Mouse (Mus musculus): ENCODE measurements around the gene Rab14.

DNA sequence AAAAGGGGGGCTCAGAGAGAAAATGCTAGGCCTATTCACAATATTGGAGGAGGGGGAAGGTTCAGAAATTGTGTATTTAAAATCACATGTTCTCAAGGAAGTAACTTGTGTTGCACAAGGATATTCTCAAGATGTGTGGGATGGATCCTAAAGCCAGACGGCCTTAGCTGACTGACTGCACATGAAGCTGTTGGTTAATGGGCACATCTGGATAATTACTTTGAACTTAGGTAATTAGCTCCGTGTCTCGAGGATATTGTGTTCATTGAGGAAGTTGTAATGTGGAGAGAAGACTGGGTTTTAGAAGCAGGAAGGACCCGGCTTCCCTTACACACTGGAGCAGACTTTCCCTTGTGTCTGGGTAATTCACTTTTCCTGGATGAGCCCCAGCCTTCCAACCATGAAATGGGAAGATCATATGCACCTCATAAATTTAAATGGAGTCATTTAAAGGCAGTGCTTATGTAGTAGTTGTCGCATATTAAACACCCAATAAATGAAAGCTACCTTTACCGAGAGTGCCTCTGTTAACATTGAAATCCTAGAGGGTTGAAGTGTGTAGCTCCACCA, 22.0 kb upstream of the Rab14 start:
- no peak for TF ChIP-seq CTCF (IDR thresholded peaks at IDR 0.05; ENCODE audit: borderline replicate concordance, extremely low read depth, insufficient read depth, insufficient read length)
- no peak for TF ChIP-seq POLR2A (IDR thresholded peaks at IDR 0.05; ENCODE audit: borderline replicate concordance, extremely low read depth, insufficient read depth, insufficient read length, poor library complexity, severe bottlenecking)
